Mouse (Mus musculus) forebrain, embryonic 10.5 days (tissue): ENCODE data around the gene Cntd1. TPM values are rescaled to one million over a fixed set of nuclear protein-coding genes. Genes with fewer than 3 reads are reported as not detected.

Experiments
- DNase-seq: peaks from one replicate; pipeline ENCODE4 v3.0.0-alpha.2; 2017; ENCODE audit warnings: low spot score; ENCODE audit errors: extremely low spot score
- H3K27ac ChIP-seq: fragments of 300-500 bp; sonication (generic); 2 replicates; pipeline ENCODE4 v1.5.1; 2016; ENCODE audit warnings: mild to moderate bottlenecking
- H3K27me3 ChIP-seq: fragments of 300-500 bp; sonication (generic); 2 replicates; pipeline ENCODE4 v1.6.1; 2016; ENCODE audit warnings: mild to moderate bottlenecking; ENCODE audit not compliant: poor library complexity, severe bottlenecking
- H3K36me3 ChIP-seq: fragments of 300-500 bp; sonication (generic); replicated peaks from 2 replicates; pipeline ENCODE4 v1.6.1; 2016; ENCODE audit warnings: mild to moderate bottlenecking, moderate library complexity
- H3K4me1 ChIP-seq: fragments of 300-500 bp; sonication (generic); 2 replicates; pipeline ENCODE4 v1.6.1; 2016
- H3K4me3 ChIP-seq: fragments of 300-500 bp; sonication (generic); 2 replicates; pipeline ENCODE4 v1.5.1; 2016; ENCODE audit warnings: mild to moderate bottlenecking, moderate library complexity
- H3K9me3 ChIP-seq: fragments of 300-500 bp; sonication (generic); 2 replicates; pipeline ENCODE4 v1.6.1; 2016; ENCODE audit warnings: mild to moderate bottlenecking, moderate library complexity
- WGBS: fragments of 180-500 bp; shearing (Covaris S2); methylation state at CpG from one replicate; pipeline ENCODE4 v1.1.7; 2016; 5-methylcytosine and 5-hydroxymethylcytosine counted together
- polyA plus RNA-seq: library from polyadenylated mRNA; unstranded; fragments of >200 nt; fragmentation: Nextera tagmentation; extraction: Ambion mirVana; gene quantifications from 2 replicates; pipeline ENCODE4 v1.2.1, GENCODE M21; 2016

Cntd1 gene
- 0.77 and 1.0 TPM in 2 replicates for polyA plus RNA-seq

DNA sequence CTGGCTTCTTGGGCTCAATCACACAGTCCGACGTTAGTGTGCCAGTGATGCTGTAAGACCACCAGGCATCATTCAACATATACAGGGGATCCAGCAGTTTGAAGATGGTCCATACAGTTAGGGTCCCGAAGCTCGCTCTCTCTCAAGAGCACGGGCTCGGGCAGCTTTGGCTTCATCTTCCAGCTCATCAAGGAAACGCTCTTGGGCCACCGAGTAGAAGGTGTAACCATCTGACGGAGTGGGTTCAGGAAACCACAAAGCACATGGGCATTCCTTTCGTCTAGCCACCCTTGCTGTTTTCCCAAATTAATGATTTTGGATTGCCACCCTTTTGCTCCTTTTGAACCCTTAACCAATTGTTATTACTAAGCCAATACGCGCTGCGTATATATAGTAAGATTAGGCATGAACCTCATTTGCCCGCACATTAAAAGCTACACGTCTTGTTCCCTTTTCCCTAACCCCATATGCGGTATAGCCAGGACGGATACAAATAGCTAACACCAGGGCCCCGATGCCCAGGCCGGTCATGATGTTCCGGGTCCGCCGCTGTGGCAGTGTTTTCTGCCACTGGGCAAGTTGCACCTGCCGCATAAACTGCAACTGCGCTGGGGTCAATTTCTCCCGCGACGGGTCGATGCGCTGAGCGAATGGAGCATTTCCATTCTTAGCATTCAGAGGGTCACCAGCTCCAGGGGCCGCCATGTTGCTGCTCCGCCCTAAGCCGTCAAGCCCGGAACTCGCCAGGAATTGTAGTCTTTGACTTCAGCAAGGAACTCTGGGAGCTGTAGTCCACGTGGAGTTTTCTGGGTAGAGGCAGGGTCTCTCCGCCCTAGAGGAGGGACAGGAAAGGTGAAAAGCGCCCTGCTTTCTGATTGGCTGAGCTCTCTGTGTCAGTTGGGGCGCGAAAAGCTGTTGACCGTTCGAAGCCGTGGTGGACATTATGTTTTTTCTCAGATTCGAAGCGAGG, at the start of gene Cntd1, which contains the start of gene Coa3:
TSS of gene Cntd1 (plus strand) at position 790 of the 970 bp plus-strand sequence.
TSS of gene Coa3 (minus strand) at position 892 of the 970 bp plus-strand sequence.
- H3K9me3 ChIP-seq, result no peaks in the 10 kb centered on the region
- peaks cover 18% of the 10 kb centered on the region for H3K36me3 ChIP-seq
- H3K27me3 ChIP-seq, result peaks cover 62% of the 10 kb centered on the region
- WGBS, result 12% methylated on average over 45 of the region's 45 CpGs
- H3K4me1 ChIP-seq, result peaks cover 48% of the 10 kb centered on the region
- peak within 1 kb of the TSS; percentile 89 for H3K4me3 ChIP-seq
- peak within 1 kb of the TSS; percentile 89 for H3K27ac ChIP-seq
- peak; percentile 89 for DNase-seq

DNA sequence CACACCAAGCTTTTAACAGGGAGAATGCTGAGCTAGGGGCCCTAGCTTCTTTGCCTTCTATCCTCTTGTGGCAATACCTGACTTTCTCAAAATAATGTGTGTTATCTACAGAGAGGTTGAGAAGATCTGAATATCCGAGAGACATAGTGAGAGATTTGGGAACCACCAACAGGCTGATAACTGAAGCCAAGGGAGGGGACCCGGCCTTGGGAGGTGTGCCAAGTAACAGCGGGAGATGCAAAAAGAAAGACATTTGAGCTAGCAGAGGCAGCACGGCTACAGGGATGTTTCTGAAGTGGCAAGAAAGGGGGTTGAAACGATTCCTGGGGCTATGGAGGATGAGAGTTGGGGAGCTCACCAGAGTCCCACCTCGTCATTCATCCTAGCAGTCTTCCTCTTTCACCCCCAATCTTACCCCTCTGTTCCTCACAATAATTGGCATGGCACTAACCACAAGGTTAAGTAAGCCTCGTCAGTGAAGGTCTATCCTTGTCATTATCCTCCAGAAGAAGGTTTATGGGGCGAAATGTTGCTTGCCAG, 49.4 kb upstream of the Cntd1 start:
- H3K36me3 ChIP-seq, result no peaks in the 10 kb centered on the region
- H3K4me3 ChIP-seq, result no peak overlapping the region
- H3K9me3 ChIP-seq, result no peaks in the 10 kb centered on the region
- WGBS, result 33% methylated on average over 8 of the region's 8 CpGs
- no peak for DNase-seq
- H3K27ac ChIP-seq, result peak overlapping the region; percentile 79
- peaks cover 47% of the 10 kb centered on the region for H3K4me1 ChIP-seq
- no peaks in the 10 kb centered on the region for H3K27me3 ChIP-seq

DNA sequence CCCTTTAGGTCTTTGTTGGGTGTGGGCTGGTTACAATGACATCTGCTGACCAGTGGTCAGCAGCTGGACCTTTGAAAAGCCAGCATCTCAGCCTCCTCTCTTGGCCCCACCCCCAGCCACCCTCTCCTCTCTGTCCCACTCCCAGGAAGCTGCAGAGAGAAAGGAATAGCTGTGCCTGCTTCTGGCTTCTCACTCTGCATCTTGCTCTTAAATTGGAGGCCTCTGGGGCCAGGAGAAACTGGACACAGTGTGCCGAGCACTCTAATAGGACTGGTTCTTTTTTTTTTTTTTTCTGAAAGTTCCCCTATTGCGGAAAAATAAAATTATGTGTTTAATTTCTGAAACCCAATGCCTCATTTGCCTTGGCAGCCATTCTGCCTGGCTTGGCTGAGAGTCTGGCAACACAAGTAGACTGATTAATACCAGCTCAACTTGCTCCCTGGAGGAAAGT, 48.7 kb upstream of the Cntd1 start:
- Histone ChIP-seq H3K9me3 (no peaks in the 10 kb centered on the region), H3K4me1 (peaks cover 47% of the 10 kb centered on the region), H3K27ac (peak overlapping the region; percentile 79), H3K36me3 (no peaks in the 10 kb centered on the region), H3K27me3 (no peaks in the 10 kb centered on the region), H3K4me3 (no peak overlapping the region)
- no peak for DNase-seq
- 33% methylated on average over 2 of the region's 2 CpGs for WGBS

DNA sequence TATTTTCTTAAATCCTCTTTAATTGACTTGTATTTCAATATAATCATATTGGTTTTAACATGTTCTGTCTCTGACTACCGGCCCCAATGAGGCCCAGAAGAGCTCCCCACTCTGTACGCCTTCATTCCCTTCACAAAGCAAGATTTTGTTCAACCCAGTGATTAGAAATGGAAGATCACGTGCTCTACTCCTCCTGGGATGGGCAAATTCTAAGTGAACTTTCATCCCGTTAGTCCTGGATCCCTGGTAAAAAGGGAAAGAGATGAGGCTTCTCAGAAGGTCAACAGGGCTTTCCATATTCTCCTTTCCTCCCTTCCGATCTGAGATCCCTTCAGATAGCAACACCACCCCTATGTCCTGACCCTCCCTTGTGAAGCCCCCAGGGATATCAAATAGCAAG, 48.3 kb upstream of the Cntd1 start:
- H3K27ac ChIP-seq, result peak overlapping the region; percentile 79
- H3K4me1 ChIP-seq, result peaks cover 46% of the 10 kb centered on the region
- 15% methylated on average over 5 of the region's 5 CpGs for WGBS
- no peaks in the 10 kb centered on the region for H3K9me3 ChIP-seq
- DNase-seq, result no peak
- H3K4me3 ChIP-seq, result peak overlapping the region; percentile 0; the same call in 1 of the 2 replicates
- H3K36me3 ChIP-seq, result no peaks in the 10 kb centered on the region
- H3K27me3 ChIP-seq, result no peaks in the 10 kb centered on the region

DNA sequence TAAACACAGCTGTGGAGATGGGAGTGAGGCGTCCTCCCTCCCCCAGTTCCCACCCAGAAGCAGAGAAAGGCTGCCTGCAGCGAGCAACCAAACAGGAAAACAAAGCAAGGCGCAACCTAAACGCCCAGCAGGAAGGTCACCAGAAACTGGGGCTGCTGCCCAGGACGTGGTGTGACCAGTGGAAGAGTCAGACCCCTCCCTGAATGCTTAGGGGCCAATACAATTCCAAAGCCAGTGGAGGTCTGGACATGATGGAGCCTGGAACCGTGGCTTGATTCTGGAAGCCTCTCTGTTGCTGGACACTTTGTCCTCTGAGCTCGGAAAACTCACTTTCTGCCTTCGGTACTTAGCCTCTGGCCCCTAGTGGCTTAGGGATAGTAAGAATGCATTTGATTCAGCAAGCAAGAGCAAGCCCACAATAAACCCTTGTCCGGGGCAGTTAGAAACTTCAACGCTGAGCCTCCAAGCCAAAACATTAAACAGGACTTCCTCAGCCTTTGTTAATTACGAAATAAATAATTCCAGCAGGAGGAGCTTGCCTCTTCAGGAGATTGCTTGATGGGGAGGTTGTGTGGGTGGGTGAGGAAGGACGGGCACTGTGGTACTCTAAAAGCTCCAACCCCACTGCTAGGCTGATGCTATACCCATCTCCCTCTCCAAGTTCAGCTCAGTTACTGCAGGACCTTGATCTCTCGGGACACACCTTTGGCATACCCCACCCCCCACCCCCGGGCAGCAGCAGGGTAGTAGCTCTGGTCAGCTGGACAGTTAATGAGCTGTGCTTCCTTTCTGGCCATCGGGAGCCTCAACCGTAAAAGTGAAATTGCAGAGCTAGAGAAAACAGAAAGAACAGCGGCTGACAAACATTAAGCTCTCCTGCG, 47.6 kb upstream of the Cntd1 start:
- H3K9me3 ChIP-seq, result no peaks in the 10 kb centered on the region
- H3K27ac ChIP-seq, result peak overlapping the region; percentile 79
- no peaks in the 10 kb centered on the region for H3K36me3 ChIP-seq
- H3K4me1 ChIP-seq, result peaks cover 39% of the 10 kb centered on the region
- 11% methylated on average over 18 of the region's 18 CpGs for WGBS
- peak overlapping the region; percentile 0 for H3K4me3 ChIP-seq
- no peak for DNase-seq
- H3K27me3 ChIP-seq, result no peaks in the 10 kb centered on the region

DNA sequence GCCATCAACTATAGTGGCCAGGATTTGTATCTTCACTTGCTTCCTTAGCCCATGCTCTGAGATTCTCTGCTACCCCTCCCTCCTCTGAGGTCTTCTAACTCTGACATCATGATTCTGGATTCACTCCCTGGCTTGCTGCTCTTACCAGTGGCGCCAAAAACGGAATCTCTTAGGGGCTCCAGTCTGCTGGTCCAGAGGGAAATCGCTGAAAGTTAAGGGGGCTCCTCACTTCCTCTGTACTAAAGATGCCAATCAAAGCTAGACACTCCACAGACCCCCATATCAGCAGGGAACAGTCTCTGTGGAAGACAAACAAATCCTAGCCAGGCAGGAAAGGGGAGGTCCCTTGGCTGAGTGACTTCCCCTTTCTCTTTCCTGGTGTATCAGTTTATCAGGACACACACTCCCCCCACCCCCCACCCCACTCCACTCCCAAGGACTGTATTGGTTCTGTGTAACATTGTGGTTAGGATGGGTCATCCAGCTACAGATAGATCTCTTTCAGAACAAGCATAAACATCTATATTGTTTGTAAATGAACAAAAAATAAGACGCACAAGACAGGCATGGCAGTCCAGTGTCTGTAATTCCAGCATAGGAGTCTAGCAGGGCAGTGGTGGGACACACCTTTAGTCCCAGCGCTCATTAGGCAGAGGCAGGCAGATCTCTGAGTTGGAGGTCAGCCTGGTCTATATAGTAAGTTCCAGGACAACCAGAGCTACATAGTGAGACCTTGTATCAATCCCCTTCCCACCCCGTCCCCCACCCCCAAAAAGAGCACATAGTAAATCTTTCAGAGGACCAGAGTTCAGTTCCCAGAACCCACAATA, 46.6 kb upstream of the Cntd1 start:
- 63% methylated on average over 6 of the region's 6 CpGs for WGBS
- Histone ChIP-seq H3K4me1 (peaks cover 35% of the 10 kb centered on the region), H3K4me3 (no peak overlapping the region), H3K36me3 (no peaks in the 10 kb centered on the region), H3K9me3 (no peaks in the 10 kb centered on the region), H3K27ac (peak overlapping the region; percentile 79), H3K27me3 (no peaks in the 10 kb centered on the region)
- no peak for DNase-seq

DNA sequence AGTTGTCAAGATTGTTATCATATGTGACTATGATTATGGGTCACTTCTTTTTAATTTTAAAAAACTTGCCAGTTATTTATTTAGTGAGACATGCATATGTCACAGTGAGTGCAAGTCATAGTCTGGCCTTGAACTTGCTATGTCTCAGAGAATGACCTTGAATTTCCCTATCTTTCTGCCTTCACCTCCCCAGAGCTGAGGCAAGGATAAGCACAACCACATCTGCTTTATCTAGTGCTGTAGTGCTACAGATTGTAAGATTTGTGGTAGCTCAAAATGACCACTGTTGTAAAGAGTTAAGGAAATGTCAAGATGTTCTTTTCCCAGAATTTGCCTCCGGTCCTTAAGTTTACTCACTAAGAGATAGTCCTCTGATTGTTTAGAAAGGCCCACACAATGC, 45.6 kb upstream of the Cntd1 start:
- H3K4me3 ChIP-seq, result no peak overlapping the region
- H3K4me1 ChIP-seq, result peaks cover 42% of the 10 kb centered on the region
- 92% methylated on average over 1 of the region's 1 CpGs for WGBS
- no peaks in the 10 kb centered on the region for H3K36me3 ChIP-seq
- DNase-seq, result no peak
- no peak overlapping the region for H3K27ac ChIP-seq
- H3K27me3 ChIP-seq, result no peaks in the 10 kb centered on the region
- H3K9me3 ChIP-seq, result no peaks in the 10 kb centered on the region

DNA sequence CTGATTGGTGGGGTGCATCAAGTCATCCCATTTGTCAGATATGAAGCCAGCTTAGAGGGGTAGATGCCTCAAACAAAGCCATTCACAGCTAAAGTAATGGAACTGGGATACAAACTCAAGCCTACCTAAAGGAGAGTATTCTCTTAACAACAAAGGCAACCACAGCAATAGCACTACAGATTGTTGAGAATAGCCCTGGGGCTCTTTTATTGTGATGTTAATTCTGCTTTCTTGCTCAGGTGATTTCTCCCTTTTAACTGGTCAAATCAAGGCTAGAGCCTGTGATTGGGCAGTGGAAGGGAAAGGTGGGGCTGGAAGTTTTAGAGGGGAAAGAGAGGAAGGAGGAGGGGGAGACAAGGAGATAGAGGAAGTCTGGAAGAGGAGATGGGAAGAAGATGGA, 44.7 kb upstream of the Cntd1 start:
- H3K36me3 ChIP-seq, result no peaks in the 10 kb centered on the region
- H3K9me3 ChIP-seq, result no peaks in the 10 kb centered on the region
- H3K4me1 ChIP-seq, result peaks cover 41% of the 10 kb centered on the region
- H3K27me3 ChIP-seq, result no peaks in the 10 kb centered on the region
- no peak for DNase-seq
- no peak overlapping the region for H3K4me3 ChIP-seq
- H3K27ac ChIP-seq, result no peak overlapping the region

DNA sequence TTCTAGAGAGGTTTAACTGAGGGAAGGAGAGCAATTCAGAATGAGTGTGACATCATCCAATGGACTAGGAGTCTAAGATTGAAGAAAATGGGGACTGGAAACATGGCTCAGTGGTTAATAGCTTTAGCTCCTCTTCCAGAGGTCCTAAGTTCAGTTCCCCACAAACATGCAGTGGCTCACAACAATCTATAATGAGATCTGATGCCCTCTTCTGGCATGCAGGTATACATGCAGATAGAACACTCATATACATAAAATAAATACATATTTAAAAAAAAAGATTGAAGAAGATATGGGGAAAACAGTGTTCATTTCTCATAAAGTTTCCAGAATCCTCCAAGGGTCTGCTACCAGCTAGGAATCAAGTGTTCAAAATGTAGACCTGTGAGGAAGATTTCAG, 43.4 kb upstream of the Cntd1 start:
- no peak for DNase-seq
- Histone ChIP-seq H3K9me3 (no peaks in the 10 kb centered on the region), H3K36me3 (no peaks in the 10 kb centered on the region), H3K4me1 (peaks cover 28% of the 10 kb centered on the region), H3K27ac (no peak overlapping the region), H3K27me3 (no peaks in the 10 kb centered on the region), H3K4me3 (no peak overlapping the region)

DNA sequence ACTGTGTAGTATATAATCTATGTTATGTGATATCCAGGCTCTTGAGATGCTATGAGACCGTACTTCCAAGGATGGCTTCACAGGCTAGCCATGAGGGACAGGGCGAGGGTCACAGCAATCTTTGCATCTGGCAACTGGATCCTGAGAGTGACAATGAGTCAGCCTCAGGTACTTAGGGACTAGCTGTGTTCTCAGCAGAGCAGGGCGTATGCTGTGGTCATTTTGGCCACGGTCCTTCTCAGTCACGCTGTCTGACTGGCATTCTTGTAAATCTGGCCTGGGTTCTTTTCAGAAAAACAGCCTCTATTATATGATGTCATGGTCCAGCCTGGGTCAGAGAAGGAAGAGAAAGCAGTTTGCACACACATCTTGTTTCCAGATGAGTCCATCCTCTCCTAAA, 42.0 kb upstream of the Cntd1 start:
- WGBS, result 91% methylated on average over 5 of the region's 5 CpGs
- no peak overlapping the region for H3K4me3 ChIP-seq
- DNase-seq, result no peak
- no peak overlapping the region for H3K27ac ChIP-seq
- H3K27me3 ChIP-seq, result no peaks in the 10 kb centered on the region
- no peaks in the 10 kb centered on the region for H3K9me3 ChIP-seq
- H3K4me1 ChIP-seq, result peaks cover 14% of the 10 kb centered on the region
- H3K36me3 ChIP-seq, result no peaks in the 10 kb centered on the region

DNA sequence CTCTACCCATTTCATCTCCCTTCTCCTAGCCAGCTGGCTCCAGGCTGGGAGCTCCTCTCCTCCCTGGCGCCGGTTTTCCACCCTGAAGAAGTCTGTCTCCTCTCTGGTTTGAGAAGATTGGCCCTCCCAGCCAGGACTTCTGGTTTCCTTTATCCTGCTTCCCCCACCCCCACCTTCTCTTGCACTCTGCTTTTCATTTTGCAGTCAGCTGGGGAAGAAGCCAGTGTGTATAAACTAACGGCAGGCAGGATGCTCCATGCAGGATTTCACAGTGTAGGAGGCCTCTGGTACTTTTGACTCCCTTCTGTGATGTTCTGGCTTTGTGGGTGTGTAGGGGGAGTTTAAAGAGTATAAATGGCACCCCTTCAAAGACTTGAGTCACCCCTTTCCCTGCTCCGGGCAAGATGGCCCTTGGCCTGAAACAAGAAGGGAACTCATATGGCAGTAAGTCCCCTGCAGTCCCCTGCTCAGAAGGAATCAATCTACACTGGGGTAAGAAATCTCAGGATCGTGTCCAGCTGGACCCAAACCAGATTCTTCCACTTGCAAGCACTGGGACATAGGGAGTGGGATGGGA, 40.7 kb upstream of the Cntd1 start:
- H3K9me3 ChIP-seq, result no peaks in the 10 kb centered on the region

More for the DNA sequence above, 40.7 kb upstream of the Cntd1 start:
- Histone ChIP-seq H3K4me1 (peaks cover 8% of the 10 kb centered on the region), H3K4me3 (no peak overlapping the region), H3K36me3 (no peaks in the 10 kb centered on the region), H3K27me3 (no peaks in the 10 kb centered on the region), H3K27ac (no peak overlapping the region; the same call in 1 of the 2 replicates)
- DNase-seq, result no peak
- WGBS, result 47% methylated on average over 5 of the region's 5 CpGs
